24 mouse cellular contexts compared by ENCODE assay signal in genomic region chr2:174802453-174802852, GRCm38 (mm10). TPM values are rescaled to one million over a fixed set of nuclear protein-coding genes. Genes with fewer than 3 reads are reported as not detected.
"Had no signal": no experiment of that assay in that cellular context is flagged by ENCODE, and none has a peak within 500 bp of the region (broad histone marks: within the 10 kb centered on the region; RNA-seq: fewer than 3 reads in every experiment).

No protein-coding gene starts in this region.

- H3K9me3 ChIP-seq: liver, embryonic 15.5 days; lung, embryonic 15.5 days; midbrain, embryonic 13.5 days; neural tube, embryonic 15.5 days had no signal

- ATAC-seq: liver, postnatal 0 days; lung, postnatal 0 days; midbrain, embryonic 13.5 days; midbrain, embryonic 15.5 days had no signal

- H3K4me1 ChIP-seq: liver, embryonic 15.5 days; lung, embryonic 15.5 days; midbrain, embryonic 13.5 days; midbrain, embryonic 15.5 days; neural tube, embryonic 13.5 days; neural tube, embryonic 15.5 days had no signal

- H3K4me2 ChIP-seq: liver, embryonic 15.5 days; lung, embryonic 15.5 days; midbrain, embryonic 11.5 days; midbrain, embryonic 13.5 days; midbrain, embryonic 15.5 days; neural tube, embryonic 13.5 days; neural tube, embryonic 15.5 days had no signal

- H3K9ac ChIP-seq: liver, embryonic 15.5 days; liver, postnatal 0 days; lung, embryonic 15.5 days; midbrain, embryonic 13.5 days; midbrain, embryonic 15.5 days; neural tube, embryonic 13.5 days; neural tube, embryonic 15.5 days had no signal

- H3K36me3 ChIP-seq: liver, embryonic 15.5 days; lung, embryonic 15.5 days; midbrain, embryonic 13.5 days; midbrain, embryonic 15.5 days; neural tube, embryonic 13.5 days; neural tube, embryonic 15.5 days had no signal

- DNase-seq: liver, postnatal 0 days; lung, adult 2 months; lung, postnatal 14 days; lung, postnatal 36 days; retina, postnatal 1 day; right cerebral cortex, adult 18-20 months; right cerebral cortex, postnatal 25 days; right cerebral cortex, postnatal 4 days; spleen, adult 18-20 months; thymus, adult 2 months; thymus, postnatal 25 days; thymus, postnatal 4 days had no signal

- H3K4me3 ChIP-seq: liver, embryonic 15.5 days; lung, embryonic 15.5 days; midbrain, embryonic 13.5 days; midbrain, embryonic 15.5 days; myocyte; neural tube, embryonic 13.5 days; neural tube, embryonic 15.5 days had no signal

- H3K27ac ChIP-seq: liver, embryonic 15.5 days; lung, embryonic 15.5 days; macrophage; midbrain, embryonic 13.5 days; midbrain, embryonic 15.5 days; neural tube, embryonic 13.5 days; neural tube, embryonic 15.5 days had no signal

- H3K27me3 ChIP-seq: liver, embryonic 15.5 days; lung, embryonic 15.5 days; midbrain, embryonic 13.5 days; midbrain, embryonic 15.5 days; neural tube, embryonic 13.5 days; neural tube, embryonic 15.5 days had no signal

RNA-seq across cellular contexts. Expression of gene Edn3, which starts 42.0 kb away (rescaled TPM):
- total RNA-seq: megakaryocyte, adult 5-6 weeks; megakaryocyte-erythroid progenitor cell, adult 5-6 weeks had no signal
- polyA plus RNA-seq: macrophage, myocyte had no signal
